Mouse (Mus musculus) inflammation-experienced regulatory T-cells, adult 6 months (primary cell): ENCODE data around the gene Rad9b. TPM values are rescaled to one million over a fixed set of nuclear protein-coding genes. Genes with fewer than 3 reads are reported as not detected.

Source experiments
- ATAC-seq: one replicate; pipeline ENCODE4 v1.8.0; 2017
- polyA plus RNA-seq, 3 experiments: library from polyadenylated mRNA; unstranded; fragments of 100-300 nt; shearing (Covaris generic); gene quantifications; one replicate each; pipeline ENCODE4 v1.2.1; 2017

Gene Rad9b
- 10 to 100 TPM in 2 of 3 experiments, 1 to 10 TPM in 1; 6.1 to 16.8 (median 13.9) TPM for polyA plus RNA-seq

GRCm38 (mm10) chr5:122353807-122354491 is at the start of gene Rad9b, which contains the start of gene Vps29:
Gene Rad9b (minus strand): TSS chr5:122354233.
Gene Vps29 (plus strand): TSS chr5:122354369.
- peak; percentile 98 for ATAC-seq

GRCm38 (mm10) chr5:122403362-122403761 is 49.3 kb upstream of the Rad9b start:
- ATAC-seq, result no peak

GRCm38 (mm10) chr5:122402772-122403171 is 48.7 kb upstream of the Rad9b start:
- no peak for ATAC-seq

- no peak for ATAC-seq
Measured at GRCm38 (mm10) chr5:122402160-122402559, 48.1 kb upstream of the Rad9b start.

- peak; percentile 67 for ATAC-seq
Measured at GRCm38 (mm10) chr5:122401303-122401640, 47.2 kb upstream of the Rad9b start.

GRCm38 (mm10) chr5:122400628-122401302 is 46.7 kb upstream of the Rad9b start:
- ATAC-seq, result no peak

GRCm38 (mm10) chr5:122399871-122400270 is 45.8 kb upstream of the Rad9b start:
- ATAC-seq, result no peak

- no peak for ATAC-seq
Measured at GRCm38 (mm10) chr5:122397495-122397894, 43.5 kb upstream of the Rad9b start.

- no peak for ATAC-seq
Measured at GRCm38 (mm10) chr5:122396791-122397190, 42.8 kb upstream of the Rad9b start.

GRCm38 (mm10) chr5:122393887-122394286 is 39.9 kb upstream of the Rad9b start:
- ATAC-seq, result peak; percentile 40

- peak; percentile 26 for ATAC-seq
Measured at GRCm38 (mm10) chr5:122392227-122393004, 38.4 kb upstream of the Rad9b start.

- peak; percentile 86 for ATAC-seq
Measured at GRCm38 (mm10) chr5:122391786-122392180, 37.8 kb upstream of the Rad9b start, which contains the start of gene Arpc3. Gene Arpc3 (plus strand): TSS chr5:122391878.

GRCm38 (mm10) chr5:122391178-122391785 is 37.2 kb upstream of the Rad9b start:
- ATAC-seq, result no peak

GRCm38 (mm10) chr5:122390671-122391070 is 36.6 kb upstream of the Rad9b start:
- ATAC-seq, result no peak

- ATAC-seq, result no peak
Measured at GRCm38 (mm10) chr5:122390006-122390405, 36.0 kb upstream of the Rad9b start.

GRCm38 (mm10) chr5:122379374-122380155 is 25.5 kb upstream of the Rad9b start:
- peak; percentile 73 for ATAC-seq

GRCm38 (mm10) chr5:122378171-122378570 is 24.1 kb upstream of the Rad9b start:
- no peak for ATAC-seq

GRCm38 (mm10) chr5:122377101-122377833 is 23.2 kb upstream of the Rad9b start:
- no peak for ATAC-seq

- no peak for ATAC-seq
Measured at GRCm38 (mm10) chr5:122372878-122373277, 18.8 kb upstream of the Rad9b start.

- peak; percentile 85 for ATAC-seq
Measured at GRCm38 (mm10) chr5:122372192-122372769, 18.2 kb upstream of the Rad9b start, which contains the start of gene Fam216a. Gene Fam216a (minus strand): TSS chr5:122372364.
